Mouse (Mus musculus) thymus, postnatal 14 days (tissue): ENCODE measurements around the gene Strn4.
A peak's percentile ranks its signal among the peaks of the same experiment; 100 is the strongest.

Experiments
- DNase-seq: peaks from one replicate; pipeline ENCODE4 v3.0.0; 2021

Gene Strn4

DNA sequence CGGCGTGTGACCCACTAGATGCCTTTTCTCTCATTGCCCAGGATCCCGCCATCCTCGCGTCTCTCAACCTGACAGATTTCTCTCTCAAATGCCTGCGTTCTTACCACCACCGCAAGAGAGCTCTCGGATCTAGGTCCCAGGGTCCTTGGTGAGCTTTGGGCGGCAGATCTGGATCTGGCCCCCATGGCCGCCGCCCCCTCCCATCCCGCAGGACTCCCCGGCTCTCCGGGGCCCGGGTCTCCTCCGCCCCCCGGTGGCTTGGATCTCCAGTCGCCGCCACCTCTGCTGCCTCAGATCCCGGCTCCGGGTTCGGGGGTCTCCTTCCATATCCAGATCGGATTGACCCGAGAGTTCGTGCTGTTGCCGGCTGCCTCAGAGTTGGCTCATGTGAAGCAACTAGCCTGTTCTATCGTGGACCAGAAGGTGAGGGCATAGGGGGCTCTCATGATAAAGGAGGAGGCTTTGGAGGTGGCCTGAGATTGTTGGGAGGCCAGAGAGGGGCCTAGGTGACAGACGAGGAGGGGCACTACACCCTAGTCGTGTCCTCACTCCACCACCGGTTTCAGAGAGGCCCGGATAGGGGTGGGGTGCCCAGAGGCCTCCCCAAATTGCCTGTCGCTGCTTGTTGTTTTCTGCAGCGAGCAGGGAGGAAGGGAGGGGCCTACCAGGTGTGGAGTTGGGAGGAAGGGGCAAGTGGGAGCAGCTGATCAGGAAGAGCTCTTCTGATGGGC lies 27.9 kb downstream of the Strn4 start:
- peak; percentile 89 for DNase-seq

DNA sequence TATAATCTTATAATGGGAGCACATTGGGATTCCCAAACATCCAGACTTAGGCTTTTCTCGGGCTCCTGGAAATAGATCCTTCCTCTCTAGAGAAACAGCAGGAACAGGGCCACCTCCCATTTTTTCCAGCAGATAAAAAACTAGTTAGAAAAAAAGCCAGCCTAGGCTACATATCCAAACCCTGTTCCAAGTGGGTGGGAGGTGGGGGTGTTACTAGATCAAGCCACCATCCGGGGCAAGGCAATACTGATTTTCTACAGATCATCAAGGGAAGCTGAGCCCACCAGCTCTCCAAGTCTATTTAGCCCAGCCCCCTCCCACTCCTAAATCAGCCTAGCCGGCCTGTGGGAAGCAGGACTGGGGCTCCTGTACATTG lies 29.0 kb downstream of the Strn4 start:
- DNase-seq: no peak

DNA sequence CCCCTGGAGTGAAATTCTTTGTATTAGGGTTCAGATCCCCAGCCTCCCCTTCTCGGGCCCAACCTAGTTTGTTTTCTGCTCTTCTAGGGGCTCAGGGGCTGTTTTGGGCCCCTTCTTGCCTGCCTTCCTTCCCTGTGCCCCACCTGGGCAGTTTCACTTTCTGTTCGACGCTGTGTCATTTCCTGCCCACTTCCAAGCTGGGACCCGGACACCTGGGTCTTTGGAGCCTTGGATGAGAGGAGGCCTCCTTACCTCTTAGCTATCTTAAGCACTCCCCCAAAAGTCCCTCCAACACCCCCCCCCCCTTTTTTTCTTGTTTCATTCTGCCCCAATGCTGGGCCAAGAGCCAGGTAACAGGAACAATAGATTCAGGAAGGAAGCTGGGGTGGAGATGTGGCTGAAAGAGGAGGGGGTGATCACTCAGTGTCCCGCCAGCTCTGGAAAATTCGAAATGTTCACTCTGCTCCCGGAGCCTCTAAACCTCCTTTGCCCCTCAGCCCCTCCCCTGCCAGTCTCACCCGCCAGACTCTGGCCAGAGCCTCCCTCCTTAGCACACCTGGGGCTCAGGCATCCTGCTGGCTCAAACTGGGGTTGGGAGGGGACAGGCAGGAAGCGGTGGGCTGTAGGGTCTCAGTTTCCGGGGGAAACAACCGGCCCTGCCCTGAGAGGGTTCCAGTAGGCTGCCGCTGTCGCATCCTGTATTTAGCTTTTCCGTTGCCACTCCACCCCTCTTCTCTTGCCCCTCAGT lies 29.6 kb downstream of the Strn4 start:
- peak; percentile 90 for DNase-seq

DNA sequence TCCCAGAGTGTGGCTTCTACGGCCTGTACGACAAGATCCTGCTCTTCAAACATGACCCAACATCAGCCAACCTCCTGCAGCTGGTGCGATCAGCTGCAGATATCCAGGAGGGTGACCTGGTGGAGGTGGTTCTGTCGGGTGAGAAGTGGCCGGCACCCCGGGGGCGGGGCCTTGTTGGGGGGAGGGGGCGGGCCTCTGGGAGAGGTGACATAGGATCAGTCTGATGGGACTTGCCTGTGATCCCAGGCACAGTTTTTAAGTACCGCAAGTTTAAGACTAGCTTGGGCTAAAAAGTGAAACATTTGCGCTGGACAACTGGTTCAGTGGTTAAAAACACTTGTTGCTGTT lies 30.1 kb downstream of the Strn4 start:
- DNase-seq: no peak

DNA sequence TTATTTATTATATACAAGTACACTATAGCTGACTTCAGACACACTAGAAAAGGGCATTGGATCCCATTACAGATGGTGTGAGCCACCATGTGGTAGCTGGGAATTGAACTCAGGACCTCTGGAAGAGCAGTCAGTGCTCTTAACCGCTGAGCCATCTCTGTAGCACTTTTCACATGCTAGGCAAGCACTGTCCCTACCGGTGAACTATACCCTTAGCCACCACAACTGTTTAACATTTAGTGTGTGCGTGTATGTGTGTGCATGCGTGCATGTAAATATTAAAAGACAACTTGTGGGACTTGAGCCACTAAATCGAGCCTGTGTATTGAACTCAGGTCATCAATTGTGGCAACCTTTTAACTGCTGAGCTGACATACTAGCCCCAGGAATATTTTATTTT lies 31.1 kb downstream of the Strn4 start:
- DNase-seq: no peak

DNA sequence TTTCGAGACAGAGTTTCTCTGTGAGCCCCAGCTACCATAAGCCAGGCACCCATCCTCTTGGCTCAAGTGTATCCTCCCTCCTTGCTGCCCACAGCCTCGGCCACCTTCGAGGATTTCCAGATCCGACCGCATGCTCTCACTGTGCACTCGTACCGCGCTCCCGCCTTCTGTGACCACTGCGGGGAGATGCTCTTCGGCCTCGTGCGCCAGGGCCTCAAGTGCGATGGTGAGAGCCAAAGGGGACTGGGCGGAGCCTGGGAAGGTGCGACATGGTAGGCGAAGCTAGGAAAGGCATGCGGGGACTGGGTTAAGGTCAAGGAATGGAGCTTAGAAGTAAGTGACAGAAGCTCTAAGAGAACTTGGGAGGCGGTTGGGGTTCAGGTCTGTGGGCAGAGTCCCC lies 31.8 kb downstream of the Strn4 start:
- no peak for DNase-seq

DNA sequence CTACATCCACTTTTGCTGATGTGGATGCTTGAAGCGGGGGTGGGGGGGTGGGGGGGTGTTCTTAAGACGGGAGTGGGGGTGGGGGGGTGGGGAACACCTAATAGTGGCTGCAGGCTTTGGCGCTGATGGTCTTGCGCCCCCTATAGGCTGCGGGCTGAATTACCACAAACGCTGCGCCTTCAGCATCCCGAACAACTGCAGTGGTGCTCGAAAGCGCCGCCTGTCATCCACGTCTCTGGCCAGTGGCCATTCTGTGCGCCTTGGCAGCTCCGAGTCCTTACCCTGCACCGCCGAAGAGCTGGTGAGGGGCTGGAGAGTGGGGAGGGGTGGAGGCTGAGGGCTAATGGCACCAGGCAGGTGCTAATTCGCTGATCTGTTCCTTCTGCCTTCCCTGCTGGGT lies 32.9 kb downstream of the Strn4 start:
- DNase-seq: peak; percentile 58

DNA sequence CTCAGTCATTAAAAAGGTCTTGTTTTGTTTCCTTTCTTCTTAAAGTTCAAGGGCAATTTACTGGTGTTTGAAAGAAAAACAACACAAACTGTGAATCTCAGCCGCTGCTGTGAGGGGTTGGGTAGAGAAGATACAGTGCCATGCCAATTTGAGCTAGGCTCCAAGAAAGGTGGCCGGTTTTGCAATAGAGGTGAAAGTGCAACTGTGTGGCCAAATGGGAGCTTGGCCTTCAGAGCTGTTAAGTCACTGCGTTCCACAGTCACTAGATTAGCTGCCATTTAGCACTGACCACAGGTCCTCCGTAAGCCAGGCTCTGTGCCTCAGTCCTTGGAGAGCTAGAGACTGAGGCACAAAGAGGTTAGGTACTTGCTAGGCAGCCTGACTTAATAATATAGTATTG lies 35.9 kb downstream of the Strn4 start:
- no peak for DNase-seq

DNA sequence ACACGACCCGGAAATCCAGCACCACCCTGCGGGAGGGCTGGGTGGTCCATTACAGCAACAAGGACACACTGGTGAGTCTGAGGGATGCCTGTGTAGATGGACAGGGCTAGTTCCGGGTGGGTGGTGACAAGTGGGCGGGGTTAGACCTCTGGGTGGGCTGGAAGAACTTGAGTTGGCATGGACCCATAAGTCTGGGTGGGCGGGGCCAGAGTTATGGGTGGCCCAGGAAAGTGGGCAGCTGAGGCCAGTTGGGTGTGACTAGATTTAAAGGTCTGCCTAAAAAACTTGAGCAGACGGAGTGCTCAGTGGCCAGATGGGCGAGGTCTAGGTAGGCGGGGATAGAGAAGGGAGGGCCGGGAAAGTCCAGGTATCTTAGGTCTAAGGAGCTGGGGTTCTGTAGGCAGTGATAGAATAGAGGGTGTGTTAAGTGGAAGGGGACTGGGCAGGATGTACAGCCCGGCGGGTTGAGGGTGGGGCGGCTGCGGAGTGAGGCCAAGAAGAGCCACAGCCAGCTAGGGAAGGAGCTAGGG lies 37.7 kb downstream of the Strn4 start:
- DNase-seq: no peak

DNA sequence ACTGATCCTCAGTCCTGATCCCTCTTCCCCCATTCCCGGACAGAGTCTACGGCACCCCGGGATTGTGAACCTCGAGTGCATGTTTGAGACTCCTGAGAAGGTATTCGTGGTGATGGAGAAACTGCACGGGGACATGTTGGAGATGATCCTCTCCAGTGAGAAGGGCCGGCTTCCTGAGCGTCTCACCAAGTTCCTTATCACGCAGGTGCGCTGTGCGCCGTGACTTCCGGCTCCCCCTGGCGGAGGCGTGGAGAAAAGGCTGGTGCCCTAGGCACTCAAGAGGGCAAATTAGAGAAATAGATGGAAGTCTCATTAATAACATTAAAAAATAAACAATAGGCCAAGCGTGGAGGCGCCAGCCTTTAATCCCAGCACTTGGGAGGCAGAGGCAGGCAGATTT lies 42.6 kb downstream of the Strn4 start:
- DNase-seq: peak; percentile 69

DNA sequence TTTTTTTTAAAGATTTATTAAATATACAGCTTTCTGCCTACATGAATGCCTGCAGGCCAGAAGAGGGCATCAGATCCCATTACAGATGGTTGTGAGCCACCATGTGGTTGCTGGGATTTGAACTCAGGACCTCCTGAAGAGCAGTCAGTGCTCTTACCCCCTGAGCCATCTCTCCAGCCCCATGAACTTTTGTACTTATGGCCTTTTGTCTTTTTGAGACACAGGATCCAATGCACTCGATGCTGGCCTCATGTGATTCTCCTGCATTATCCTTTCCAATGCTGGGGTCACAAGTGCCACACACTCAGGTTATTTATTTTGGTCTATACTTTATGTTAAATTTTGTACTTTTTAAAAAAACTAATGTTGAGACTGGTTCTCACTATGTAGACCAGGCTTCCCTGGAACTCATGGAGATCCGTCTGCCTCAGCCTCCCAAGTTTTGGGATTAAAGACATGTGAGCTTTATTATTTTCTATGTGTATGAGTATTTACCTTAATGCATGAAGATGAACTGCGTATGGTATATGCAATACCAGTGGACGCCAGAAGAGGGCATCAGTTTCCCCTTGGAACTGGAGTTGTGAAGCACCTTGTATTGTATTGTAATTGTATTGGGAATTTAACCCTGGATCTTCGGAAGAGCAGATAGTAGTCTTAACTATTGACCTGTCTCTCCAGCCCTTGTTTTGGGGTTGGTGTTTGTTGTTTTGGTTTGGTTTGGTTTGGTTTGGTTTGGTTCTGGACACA lies 44.4 kb downstream of the Strn4 start:
- DNase-seq: peak; percentile 71

DNA sequence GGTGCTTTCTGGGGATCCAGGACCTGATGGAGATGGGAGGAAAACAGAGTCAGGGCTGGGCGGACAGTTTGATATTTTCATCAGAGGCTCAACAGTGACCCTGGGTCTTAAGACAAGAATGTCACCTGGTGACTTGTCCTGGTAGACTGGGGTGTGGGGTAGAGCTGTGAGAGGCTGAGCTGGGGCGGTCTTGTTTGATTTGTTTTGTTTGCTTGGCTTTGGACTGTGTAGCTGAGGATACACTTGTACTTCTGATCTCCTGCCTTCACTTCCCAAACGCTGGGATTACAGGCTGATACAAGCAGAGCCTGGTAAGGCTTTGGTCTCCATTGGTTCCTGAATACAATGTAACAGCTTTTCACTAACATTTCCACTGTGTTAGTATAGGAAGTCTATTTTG lies 51.8 kb downstream of the Strn4 start:
- DNase-seq: no peak

DNA sequence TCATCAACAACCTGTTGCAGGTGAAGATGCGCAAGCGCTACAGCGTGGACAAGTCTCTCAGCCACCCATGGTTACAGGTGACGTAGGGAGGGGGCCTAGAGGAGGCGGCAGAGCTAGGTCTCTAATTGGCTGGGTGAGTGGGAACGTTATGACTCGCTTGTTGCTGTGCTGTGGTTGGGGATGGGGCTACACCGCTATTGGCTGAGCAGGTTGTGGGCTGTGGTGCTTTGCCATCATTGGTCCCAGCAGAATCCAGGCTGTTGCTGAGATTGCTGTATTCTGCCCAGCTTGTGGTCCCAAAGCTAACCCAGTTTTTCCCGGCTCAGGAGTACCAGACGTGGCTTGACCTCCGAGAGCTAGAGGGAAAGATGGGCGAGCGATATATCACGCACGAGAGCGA lies 53.8 kb downstream of the Strn4 start:
- no peak for DNase-seq

DNA sequence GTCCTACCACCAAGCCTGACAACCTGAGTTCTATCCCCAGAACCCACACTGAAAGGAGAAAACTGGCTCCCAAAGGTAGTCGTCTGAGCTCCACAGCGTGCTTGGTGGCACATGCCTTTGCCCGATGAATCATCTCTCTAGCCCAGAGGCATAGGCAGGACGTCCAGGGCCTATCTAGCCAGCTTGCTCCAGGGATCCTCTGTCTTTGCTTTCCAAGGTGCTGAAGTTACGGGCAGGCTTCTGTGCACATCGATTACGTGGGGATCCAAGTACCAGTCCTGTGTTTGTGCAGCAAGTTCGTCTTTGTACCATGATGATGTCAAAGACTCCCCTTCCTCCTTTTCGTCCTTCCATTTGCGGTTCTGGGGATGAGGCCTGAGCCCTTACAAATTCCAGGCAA lies 55.9 kb downstream of the Strn4 start:
- no peak for DNase-seq

DNA sequence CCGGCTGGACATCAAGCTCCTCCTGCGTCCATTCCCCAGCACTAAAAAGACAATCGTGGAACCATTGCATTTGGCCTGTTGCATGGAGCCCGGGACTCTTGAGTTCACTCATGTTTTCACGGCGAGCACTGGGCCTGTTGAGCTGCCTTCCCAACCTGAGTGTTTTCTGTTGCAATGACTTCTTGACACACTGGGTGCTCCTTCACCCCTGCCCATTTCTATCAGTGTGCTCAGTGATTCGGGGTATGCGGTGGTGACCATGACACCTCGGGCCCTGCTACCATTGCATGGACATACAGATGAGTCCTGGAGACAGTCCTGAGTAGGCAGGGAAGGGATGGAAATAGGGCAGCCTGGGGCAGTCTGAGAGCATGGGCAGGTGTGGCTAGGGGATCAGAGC lies 56.8 kb downstream of the Strn4 start:
- no peak for DNase-seq

DNA sequence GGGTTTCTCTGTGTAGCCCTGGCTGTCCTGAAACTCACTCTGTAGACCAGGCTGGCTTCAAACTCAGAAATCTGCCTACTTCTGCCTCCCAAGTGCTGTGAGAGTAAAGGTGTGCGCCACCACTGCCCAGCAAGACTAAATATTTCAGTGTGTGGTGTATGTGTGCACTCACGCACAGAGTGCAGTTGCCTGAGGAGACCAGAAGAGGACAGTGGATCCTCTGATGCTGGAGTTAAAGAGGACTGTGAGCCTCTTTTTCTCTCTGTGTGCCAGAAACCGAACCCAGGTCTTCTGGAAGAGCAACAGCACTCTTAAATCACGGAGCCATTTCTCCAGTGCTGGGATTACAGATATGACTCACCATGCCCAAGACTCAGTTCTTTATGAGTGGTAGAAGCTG lies 57.7 kb downstream of the Strn4 start:
- DNase-seq: no peak

DNA sequence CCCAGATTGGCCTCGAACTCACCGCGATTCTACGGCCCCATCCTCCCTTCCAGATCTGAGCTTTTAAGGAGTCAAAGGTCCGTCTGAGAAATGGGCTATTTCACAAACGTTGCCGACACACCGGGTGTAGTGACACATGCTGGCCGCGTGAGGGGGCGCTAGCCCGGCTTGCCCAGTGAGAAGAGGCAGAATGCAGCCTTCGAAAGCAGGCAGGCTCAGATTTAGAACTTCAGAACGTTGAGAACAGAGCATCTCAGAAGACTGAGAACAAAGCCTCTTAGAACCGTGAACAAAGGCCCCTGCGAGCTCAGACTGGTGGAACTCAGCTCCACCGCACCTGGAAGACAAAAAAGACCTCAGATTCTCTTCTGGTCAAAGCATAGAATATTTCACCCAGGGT lies 58.5 kb downstream of the Strn4 start:
- DNase-seq: peak; percentile 83

DNA sequence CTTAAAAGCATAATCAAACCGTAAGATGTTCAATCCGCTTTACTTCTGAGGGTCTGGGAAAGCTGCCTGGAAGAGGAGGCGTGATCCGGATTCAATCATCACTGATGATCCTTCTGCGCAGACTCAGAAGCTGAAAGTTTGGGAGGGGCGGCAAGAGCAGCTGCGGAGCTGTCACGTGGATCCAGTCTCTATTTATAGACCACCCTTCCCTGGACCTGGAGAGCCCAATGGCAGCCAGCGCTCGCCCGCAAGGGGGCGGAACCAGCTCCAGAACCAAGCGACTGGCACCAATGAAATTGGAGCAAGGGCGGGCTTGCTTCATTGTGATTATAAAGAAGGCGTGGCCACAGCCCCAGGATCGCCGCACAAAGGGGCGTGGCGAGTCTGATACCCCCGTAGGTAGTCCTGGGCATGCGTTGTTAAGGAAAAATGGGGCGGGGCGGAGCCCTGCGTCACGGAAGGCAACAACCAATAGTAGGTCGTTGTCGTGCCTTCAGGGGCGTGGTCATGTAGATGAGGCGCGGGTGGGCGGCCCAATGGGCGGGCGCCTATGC lies 59.1 kb downstream of the Strn4 start:
- DNase-seq: peak; percentile 98

DNA sequence AGATGAGACGGTGACA lies 59.4 kb downstream of the Strn4 start, which contains the start of gene Dact3:
Dact3 (plus strand) TSS at position 8 of the 16 bp plus-strand sequence.
- DNase-seq: no peak

DNA sequence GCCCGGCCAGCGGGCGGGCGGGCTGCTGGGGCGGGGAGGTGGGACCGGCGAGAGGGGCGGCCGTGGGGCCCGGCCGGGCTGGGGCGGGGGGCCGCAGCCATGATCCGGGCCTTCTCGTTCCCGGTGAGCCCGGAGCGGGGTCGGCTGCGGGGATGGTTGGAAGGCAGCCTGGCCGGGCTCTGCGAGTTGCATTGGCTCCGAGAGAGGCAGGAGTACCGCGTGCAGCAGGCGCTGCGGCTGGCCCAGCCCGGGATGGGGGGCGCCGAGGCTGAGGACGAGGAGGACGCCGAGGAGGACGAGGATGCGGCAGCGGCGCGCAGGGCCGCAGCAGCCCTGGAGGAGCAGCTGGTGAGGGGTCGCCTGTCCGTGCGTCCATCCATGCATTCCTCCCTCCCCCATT lies 59.6 kb downstream of the Strn4 start:
- DNase-seq: no peak

DNA sequence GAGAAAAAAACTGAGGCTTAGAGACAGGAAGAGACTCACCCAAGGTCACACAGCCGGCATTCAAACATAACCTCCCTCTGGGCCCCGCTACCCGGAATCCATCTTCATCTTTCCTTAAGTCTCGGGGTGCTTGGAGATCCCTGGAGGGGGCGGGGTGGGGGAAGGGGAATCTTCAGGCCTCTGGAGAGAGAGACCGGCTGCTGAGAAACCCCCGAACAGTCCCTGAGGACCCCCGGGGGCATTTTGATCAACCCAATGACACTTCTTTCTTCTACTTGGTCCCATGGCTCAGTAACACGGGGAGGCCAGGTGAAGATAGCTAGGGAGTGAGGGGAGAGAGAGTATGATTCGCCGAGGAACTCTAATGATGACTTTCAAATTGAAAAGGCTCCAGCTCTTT lies 60.3 kb downstream of the Strn4 start:
- no peak for DNase-seq

DNA sequence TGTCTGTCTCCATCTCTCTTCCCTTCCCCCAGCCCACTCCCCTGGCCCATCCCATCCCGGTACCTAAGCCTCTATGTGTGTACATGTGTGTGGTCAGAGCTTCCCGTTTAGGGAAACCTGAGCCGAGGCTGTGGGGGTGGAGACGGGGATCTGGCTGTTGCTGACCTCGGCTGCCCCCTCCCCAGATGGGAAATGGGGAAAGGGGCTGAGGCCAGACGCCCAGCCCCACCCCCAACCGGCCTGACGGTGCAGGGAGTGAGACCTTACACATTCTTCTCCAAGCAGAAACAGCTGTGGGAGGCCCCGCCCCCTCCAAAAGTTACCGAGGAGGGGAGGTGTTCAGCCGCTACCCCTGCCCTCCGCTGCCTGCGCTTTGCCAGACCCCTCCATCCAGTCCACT lies 60.9 kb downstream of the Strn4 start:
- peak; percentile 42 for DNase-seq

DNA sequence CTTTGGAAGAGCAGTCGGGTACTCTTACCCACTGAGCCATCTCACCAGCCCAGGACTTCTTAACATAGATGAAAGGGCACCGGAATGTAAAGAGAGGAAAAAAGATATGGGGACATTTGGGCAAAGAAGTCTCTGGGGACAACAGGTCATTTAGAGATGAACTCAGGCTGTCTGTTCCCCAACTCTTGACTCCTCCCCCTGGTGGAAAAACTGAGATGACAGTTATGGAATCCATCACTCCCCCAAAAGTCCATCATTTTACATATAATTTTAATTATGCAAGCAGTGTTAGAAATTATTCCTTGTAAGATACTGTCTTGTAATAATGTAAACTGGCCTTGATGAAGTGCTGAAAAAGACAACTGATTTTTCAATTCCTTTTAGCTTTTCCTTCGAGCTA lies 62.0 kb downstream of the Strn4 start:
- DNase-seq: no peak

DNA sequence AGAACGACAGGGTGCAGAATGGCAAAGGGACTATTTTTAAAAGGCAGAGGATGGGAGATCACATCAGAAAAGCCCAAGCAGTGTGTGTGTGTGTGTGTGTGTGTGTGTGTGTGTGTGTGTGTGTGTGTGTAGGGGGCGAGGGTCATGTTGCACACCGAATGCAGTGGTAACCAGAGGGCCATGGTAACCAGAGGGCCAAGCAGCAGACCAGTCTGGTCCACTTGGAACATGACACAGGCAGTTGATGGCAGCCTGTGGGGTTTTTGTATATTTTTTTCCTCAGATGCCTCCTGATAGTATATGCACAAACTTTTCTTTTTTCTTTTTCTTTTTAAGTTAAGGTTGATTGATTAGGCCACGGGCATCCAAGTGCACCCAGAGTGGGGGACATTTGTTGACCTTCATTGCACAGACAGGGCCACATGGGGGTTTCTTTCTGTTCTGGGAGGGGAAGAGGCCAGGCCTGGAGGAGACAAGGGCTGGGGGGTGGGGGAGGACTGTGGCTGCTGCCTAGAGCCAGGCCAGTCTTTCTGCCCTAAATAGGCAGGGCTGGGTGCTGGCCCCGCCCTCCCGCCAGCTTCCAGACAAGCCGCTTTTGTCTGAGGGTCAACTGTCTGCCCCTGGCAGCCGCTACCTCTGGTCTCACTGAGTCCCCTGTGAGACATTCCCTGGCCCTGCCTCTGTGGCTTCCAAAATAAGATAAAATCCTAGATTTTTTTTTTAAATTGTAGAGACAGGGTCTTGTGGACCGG lies 64.3 kb downstream of the Strn4 start:
- no peak for DNase-seq
